Mouse (Mus musculus) brain, embryonic 14.5 days (tissue): ENCODE results near the gene Sh3yl1.

ENCODE experiments used
- CTCF ChIP-seq: fragments of 200-500 bp; IDR thresholded peaks from 2 replicates; pipeline ENCODE4 v1.5.1; 2012; ENCODE audit warnings: inconsistent platforms, mild to moderate bottlenecking, moderate library complexity, borderline replicate concordance; ENCODE audit not compliant: insufficient read depth, insufficient read length; ENCODE audit errors: extremely low read depth
- POLR2A ChIP-seq: fragments of 200-500 bp; IDR thresholded peaks from 2 replicates; pipeline ENCODE4 v1.6.1; 2012; ENCODE audit warnings: mild to moderate bottlenecking, inconsistent platforms, borderline replicate concordance; ENCODE audit not compliant: poor library complexity, insufficient read depth, insufficient read length, severe bottlenecking; ENCODE audit errors: extremely low read depth

DNA sequence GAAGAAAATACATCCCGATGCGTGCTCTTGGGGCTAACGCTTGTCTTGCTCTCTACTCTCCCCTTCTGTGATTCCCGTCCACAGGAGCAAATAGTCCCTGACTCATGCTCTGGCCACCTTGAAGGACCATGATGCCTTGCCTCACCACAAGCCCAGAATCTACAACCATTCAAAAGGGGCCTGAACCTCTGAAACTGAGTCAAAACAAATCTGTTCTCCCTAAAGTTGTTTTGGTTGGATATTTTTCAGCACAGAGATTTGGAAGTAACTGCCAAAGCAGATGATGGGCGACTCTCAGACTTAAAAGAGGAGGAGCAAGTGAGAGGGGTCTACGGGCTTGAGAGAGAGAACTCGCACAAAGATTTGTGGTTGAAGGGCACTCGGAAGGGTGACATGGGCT is 608 bp upstream of the Sh3yl1 start:
- TF ChIP-seq POLR2A (no peak), CTCF (no peak)
